Mouse (Mus musculus): ENCODE measurements around the gene Gm14548. TPM values are rescaled to one million over a fixed set of nuclear protein-coding genes. Genes with fewer than 3 reads are reported as not detected.

The Gm14548 gene
- 3.1 and 3.2 TPM in 2 replicates for polyA plus RNA-seq (2012; rRNA removed)

DNA sequence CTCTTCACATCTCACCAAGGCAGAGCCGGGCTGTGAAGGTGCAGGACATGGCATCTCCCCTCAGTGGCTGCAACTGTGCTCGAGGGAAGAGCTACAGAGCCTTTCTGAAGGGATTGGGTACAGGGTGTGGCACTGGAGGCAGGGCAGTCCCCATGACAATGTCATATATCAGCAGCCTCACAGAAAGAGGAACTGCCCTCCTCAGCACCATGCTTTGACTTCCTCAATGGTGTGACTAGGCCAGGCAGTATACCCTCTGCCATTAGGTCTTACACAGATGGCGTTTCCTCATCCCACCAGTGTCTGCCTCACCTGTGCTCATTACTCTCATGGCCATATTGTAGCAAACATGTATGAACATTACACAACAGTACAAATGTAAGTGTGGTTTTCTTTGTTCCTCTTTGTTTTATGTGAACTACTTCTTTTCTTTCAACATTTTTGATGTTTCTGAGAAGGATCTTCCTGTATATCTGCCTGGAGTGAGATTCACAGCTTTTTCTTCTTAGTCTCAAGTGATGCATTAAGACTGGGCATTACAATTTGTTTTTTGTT lies at the start of gene Gm14548:
TSS of gene Gm14548 (minus strand) at position 85 of the 555 bp plus-strand sequence.

DNA sequence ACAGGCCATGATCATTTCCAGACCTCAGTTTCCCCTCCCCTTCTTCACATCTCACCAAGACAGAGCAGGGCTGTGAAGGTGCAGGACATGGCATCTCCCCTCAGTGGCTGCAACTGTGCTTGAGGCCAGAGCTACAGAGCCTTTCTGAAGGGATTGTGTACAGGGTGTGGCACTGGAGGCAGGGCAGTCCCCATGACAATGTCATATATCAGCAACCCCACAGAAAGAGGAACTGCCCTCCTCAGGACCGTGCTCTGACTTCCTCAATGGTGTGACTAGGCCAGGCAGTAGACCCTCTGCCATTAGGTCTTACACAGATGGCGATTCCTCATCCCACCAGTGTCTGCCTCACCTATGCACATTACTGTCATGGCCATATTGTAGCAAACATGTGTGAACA lies 17.5 kb upstream of the Gm14548 start, which contains the start of gene Lilra6:
TSS of gene Lilra6 (minus strand) at position 117 of the 400 bp plus-strand sequence.

DNA sequence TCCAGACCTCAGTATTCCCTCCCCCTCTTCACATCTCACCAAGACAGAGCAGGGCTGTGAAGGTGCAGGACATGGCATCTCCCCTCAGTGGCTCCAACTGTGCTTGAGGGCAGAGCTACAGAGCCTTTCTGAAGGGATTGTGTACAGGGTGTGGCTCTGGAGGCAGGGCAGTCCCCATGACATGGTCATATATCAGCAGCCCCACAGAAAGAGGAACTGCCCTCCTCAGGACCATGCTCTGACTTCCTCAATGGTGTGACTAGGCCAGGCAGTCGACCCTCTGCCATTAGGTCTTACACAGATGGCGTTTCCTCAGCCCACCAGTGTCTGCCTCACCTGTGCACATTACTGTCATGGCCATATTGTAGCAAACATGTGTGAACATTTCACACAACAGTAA lies 53.0 kb downstream of the Gm14548 start, which contains the start of gene Pira2:
TSS of gene Pira2 (minus strand) at position 101 of the 400 bp plus-strand sequence.

Other genes with a start within 250 kb of the Gm14548 start
- gene Leng1, start 232.3 kb downstream of the Gm14548 start, polyA plus RNA-seq (2012; rRNA removed): 4.5 and 5.0 TPM in 2 replicates
- gene Tmc4, start 220.6 kb downstream of the Gm14548 start, polyA plus RNA-seq (2012; rRNA removed): 7.6 and 7.8 TPM in 2 replicates
- gene Tsen34, start 205.3 kb downstream of the Gm14548 start, polyA plus RNA-seq (2012; rRNA removed): 35.0 and 36.0 TPM in 2 replicates
- 12.2 and 15.6 TPM in 2 replicates for gene Mboat7, start 204.6 kb downstream of the Gm14548 start, polyA plus RNA-seq (2012; rRNA removed)
- 1,543 and 1,939 TPM in 2 replicates for gene Rps9, start 194.1 kb downstream of the Gm14548 start, polyA plus RNA-seq (2012; rRNA removed)
- gene Pirb, start 177.7 kb downstream of the Gm14548 start, polyA plus RNA-seq (2012; rRNA removed): 12.1 and 18.7 TPM in 2 replicates
- gene Gm15448, start 72.4 kb downstream of the Gm14548 start, polyA plus RNA-seq (2012; rRNA removed): 0.24 and 0.36 TPM in 2 replicates
- 2.2 TPM in 2 replicates for gene Pira2, start 53.1 kb downstream of the Gm14548 start, polyA plus RNA-seq (2012; rRNA removed)
- gene Lilra6, start 17.4 kb upstream of the Gm14548 start, polyA plus RNA-seq (2012; rRNA removed): 2.6 TPM in 2 replicates
- 2.5 and 3.0 TPM in 2 replicates for gene Lair1, start 165.1 kb upstream of the Gm14548 start, polyA plus RNA-seq (2012; rRNA removed)
- gene Ttyh1, start 221.3 kb upstream of the Gm14548 start, polyA plus RNA-seq (2012; rRNA removed): 0.41 and 0.63 TPM in 2 replicates
- gene Leng8, start 238.9 kb upstream of the Gm14548 start, polyA plus RNA-seq (2012; rRNA removed): 47.3 and 66.1 TPM in 2 replicates